Mouse (Mus musculus): Measurements from ENCODE around the gene Tmub2. TPM values are rescaled to one million over a fixed set of nuclear protein-coding genes. Genes with fewer than 3 reads are reported as not detected.

Tmub2 gene
- 10 to 100 TPM; 13.9 to 15.7 TPM for total RNA-seq (2021)
- long read RNA-seq, experiment 1, transcript Tmub2-201 (4 exons, 1,939 nt) = major isoform, 14 of 24 reads
- long read RNA-seq, experiment 1, partial matches to known transcripts = 4 of 24 reads
- long read RNA-seq, experiment 1, other reads (novel, unspliced or antisense) = 0 of 24 reads
- long read RNA-seq, experiment 2, transcript Tmub2-201 (4 exons, 1,939 nt) = major isoform, 17 of 21 reads
- long read RNA-seq, experiment 2, partial matches to known transcripts = 2 of 21 reads
- long read RNA-seq, experiment 2, other reads (novel, unspliced or antisense) = 1 of 21 reads

- TF ChIP-seq CTCF (IDR thresholded peaks at IDR 0.05) = peak; percentile 29
- peak; percentile 96 for DNase-seq
- intact Hi-C loops (cut with DNase I) = no loop called here
- Histone ChIP-seq H3K27ac (peak within 1 kb of the TSS; percentile 86), H3K4me3 (peak within 1 kb of the TSS; percentile 91)
Measured at GRCm38 (mm10) chr11:102284501-102285094, at the start of gene Tmub2. TSS of gene Tmub2 (plus strand) at chr11:102284931.

GRCm38 (mm10) chr11:102236022-102236421 is 48.7 kb upstream of the Tmub2 start:
- intact Hi-C loops (cut with DNase I) = no loop called here
- TF ChIP-seq CTCF (IDR thresholded peaks at IDR 0.05) = no peak
- Histone ChIP-seq H3K4me3 (no peak overlapping the region), H3K27ac (no peak overlapping the region)
- DNase-seq = no peak

- DNase-seq = no peak
- intact Hi-C loops (cut with DNase I) = no loop called here
- Histone ChIP-seq H3K27ac (no peak overlapping the region), H3K4me3 (no peak overlapping the region)
- no peak for TF ChIP-seq CTCF (IDR thresholded peaks at IDR 0.05)
Measured at GRCm38 (mm10) chr11:102240636-102241035, 44.1 kb upstream of the Tmub2 start.

GRCm38 (mm10) chr11:102241246-102241645 is 43.5 kb upstream of the Tmub2 start:
- intact Hi-C loops (cut with DNase I) = no loop called here
- Histone ChIP-seq H3K4me3 (no peak overlapping the region), H3K27ac (no peak overlapping the region)
- no peak for DNase-seq
- TF ChIP-seq CTCF (IDR thresholded peaks at IDR 0.05) = no peak

GRCm38 (mm10) chr11:102241874-102242273 is 42.9 kb upstream of the Tmub2 start:
- H3K27ac ChIP-seq = no peak overlapping the region
- TF ChIP-seq CTCF (IDR thresholded peaks at IDR 0.05) = peak; percentile 19; the same call in 1 of the 2 replicates
- intact Hi-C loops (cut with DNase I) = no loop called here
- H3K4me3 ChIP-seq = no peak overlapping the region
- DNase-seq = no peak

- peak overlapping the region; percentile 46; the same call in 1 of the 2 replicates for H3K27ac ChIP-seq
- peak; percentile 69 for DNase-seq
- peak overlapping the region; percentile 65 for H3K4me3 ChIP-seq
- intact Hi-C loops (cut with DNase I) = no loop called here
- no peak for TF ChIP-seq CTCF (IDR thresholded peaks at IDR 0.05)
Measured at GRCm38 (mm10) chr11:102244926-102245449, 39.7 kb upstream of the Tmub2 start.

GRCm38 (mm10) chr11:102245581-102246272 is 39.0 kb upstream of the Tmub2 start:
- no peak for TF ChIP-seq CTCF (IDR thresholded peaks at IDR 0.05)
- DNase-seq = no peak
- Histone ChIP-seq H3K4me3 (peak overlapping the region; percentile 65), H3K27ac (no peak overlapping the region)
- intact Hi-C loops (cut with DNase I) = no loop called here

GRCm38 (mm10) chr11:102246273-102246635 is 38.5 kb upstream of the Tmub2 start:
- no peak for TF ChIP-seq CTCF (IDR thresholded peaks at IDR 0.05)

GRCm38 (mm10) chr11:102246871-102247270 is 37.9 kb upstream of the Tmub2 start:
- Histone ChIP-seq H3K4me3 (no peak overlapping the region), H3K27ac (no peak overlapping the region)
- TF ChIP-seq CTCF (IDR thresholded peaks at IDR 0.05) = peak; percentile 37; the same call in 1 of the 2 replicates
- no peak for DNase-seq
- intact Hi-C loops (cut with DNase I) = no loop called here

More at GRCm38 (mm10) chr11:102246273-102246635, 38.5 kb upstream of the Tmub2 start:
- H3K4me3 ChIP-seq = no peak overlapping the region
- DNase-seq = no peak
- no peak overlapping the region for H3K27ac ChIP-seq
- intact Hi-C loops (cut with DNase I) = no loop called here

- DNase-seq = peak; percentile 91
- no peak within 1 kb of the TSS for H3K27ac ChIP-seq
- TF ChIP-seq CTCF (IDR thresholded peaks at IDR 0.05) = peak; percentile 78
- peak within 1 kb of the TSS; percentile 81 for H3K4me3 ChIP-seq
- intact Hi-C loops (cut with DNase I) = loop anchor here (1.0 to 2.0 kb wide), 2 partner anchors 18 kb away; partner anchors contain the start of gene Hdac5
Measured at GRCm38 (mm10) chr11:102248630-102249230, 36.0 kb upstream of the Tmub2 start, which contains the start of gene BC030867. TSS of gene BC030867 (plus strand) at chr11:102248882.

- no peak for DNase-seq
- intact Hi-C loops (cut with DNase I) = loop anchor here (2.0 kb wide), 1 partner anchor 17 kb away; no protein-coding TSS in a partner anchor
- TF ChIP-seq CTCF (IDR thresholded peaks at IDR 0.05) = no peak
- Histone ChIP-seq H3K4me3 (peak overlapping the region; percentile 81), H3K27ac (no peak overlapping the region)
Measured at GRCm38 (mm10) chr11:102249351-102250090, 35.2 kb upstream of the Tmub2 start.

GRCm38 (mm10) chr11:102257514-102257913 is 27.2 kb upstream of the Tmub2 start:
- Histone ChIP-seq H3K4me3 (no peak overlapping the region), H3K27ac (no peak overlapping the region)
- peak; percentile 39; the same call in 1 of the 2 replicates for TF ChIP-seq CTCF (IDR thresholded peaks at IDR 0.05)
- intact Hi-C loops (cut with DNase I) = no loop called here
- DNase-seq = no peak

Measured in gastrocnemius, adult 2 months (tissue).